ENCODE assay signal across 9 mouse cellular contexts in genomic region chr7:3448737-3449454, GRCm38 (mm10). TPM values are rescaled to one million over a fixed set of nuclear protein-coding genes. Genes with fewer than 3 reads are reported as not detected.
DNase-seq lines count a peak whose midpoint lies in the region; ATAC-seq lines count a peak whose summit lies in the region.
"Had no signal": no experiment of that assay in that cellular context is flagged by ENCODE, and none has a peak within 500 bp of the region (broad histone marks: within the 10 kb centered on the region; RNA-seq: fewer than 3 reads in every experiment).

No protein-coding gene starts in this region.

- H3K27me3 ChIP-seq in hindbrain, embryonic 13.5 days: 0 out of 2 replicates have a peak, but pooled peaks cover 4% of the 10 kb centered on the region

- H3K4me3 ChIP-seq in hindbrain, embryonic 13.5 days: no peak overlapping the region

- no peaks in the 10 kb centered on the region for H3K36me3 ChIP-seq in hindbrain, embryonic 13.5 days

- 21% methylated on average over 15 of the region's 15 CpGs for WGBS in hindbrain, embryonic 13.5 days

- no peaks in the 10 kb centered on the region for H3K4me1 ChIP-seq in hindbrain, embryonic 13.5 days (replicated peaks)

- H3K27ac ChIP-seq in hindbrain, embryonic 13.5 days: no peak overlapping the region

- DNase-seq in MEL-GATA-1-ER (ENCODE audit: extremely low read depth, low read depth): peak; percentile 34
- DNase-seq in c-Kit-positive CD71-positive TER-119-positive erythroid progenitor cells, embryonic 14.5 days (ENCODE audit: low spot score): peak; percentile 32
- DNase-seq in forelimb bud, embryonic 11.5 days (ENCODE audit: low read depth, low spot score): peak; percentile 72
- peak; percentile 54 for DNase-seq in left cerebral cortex, adult 11 months (ENCODE audit: low spot score)
- DNase-seq in right cerebral cortex, postnatal 4 days: peak; percentile 95
- peak; percentile 60 for DNase-seq in yolk sac, embryonic 10.5 days (ENCODE audit: low spot score)

- H3K9me3 ChIP-seq in hindbrain, embryonic 13.5 days: no peaks in the 10 kb centered on the region

- H3K9ac ChIP-seq in hindbrain, embryonic 13.5 days: no peak overlapping the region

- no peak overlapping the region for H3K4me2 ChIP-seq in hindbrain, embryonic 13.5 days

- peak; percentile 76 for ATAC-seq in hindbrain, embryonic 13.5 days (ENCODE audit: low FRiP score)
- peak; percentile 74; the same call in 1 of the 2 replicates for ATAC-seq in megakaryocyte-erythroid progenitor cell, adult 5-6 weeks (replicated peaks; ENCODE audit: low FRiP score, low TSS enrichment, poor library complexity, severe bottlenecking)

RNA-seq across cellular contexts. Expression of gene Cacng6, which starts 24.9 kb away (rescaled TPM):
- polyA plus RNA-seq in hindbrain, embryonic 13.5 days (2015; fragmentation: Nextera tagmentation; extraction: Ambion mirVana): 0.13 and 0.16 TPM in 2 replicates
- total RNA-seq in megakaryocyte-erythroid progenitor cell, adult 5-6 weeks (2014; fragmentation: Nextera tagmentation): not detected in 2 replicates
- total RNA-seq in megakaryocyte-erythroid progenitor cell, adult 5-6 weeks (2017): not detected in 2 replicates

RNA-seq across cellular contexts. Expression of gene Tarm1, which starts 53.5 kb away (rescaled TPM):
- not detected in 2 replicates for polyA plus RNA-seq in hindbrain, embryonic 13.5 days (2015; fragmentation: Nextera tagmentation; extraction: Ambion mirVana)
- 1.2 TPM in 1 of 2 replicates, not detected in the other for total RNA-seq in megakaryocyte-erythroid progenitor cell, adult 5-6 weeks (2014; fragmentation: Nextera tagmentation)
- 0.19 TPM in 1 of 2 replicates, not detected in the other for total RNA-seq in megakaryocyte-erythroid progenitor cell, adult 5-6 weeks (2017)

RNA-seq across cellular contexts. Expression of gene Cacng8, which starts 58.4 kb away (rescaled TPM):
- 12.4 and 12.9 TPM in 2 replicates for polyA plus RNA-seq in hindbrain, embryonic 13.5 days (2015; fragmentation: Nextera tagmentation; extraction: Ambion mirVana)
- not detected in 2 replicates for total RNA-seq in megakaryocyte-erythroid progenitor cell, adult 5-6 weeks (2014; fragmentation: Nextera tagmentation)
- total RNA-seq in megakaryocyte-erythroid progenitor cell, adult 5-6 weeks (2017): not detected in 2 replicates
- polyA plus RNA-seq: liver, embryonic 16.5 days had no signal

Comparison
In these comparisons a context has a peak if more than half of its experiments do, and no peak if none do; other contexts are left out.
1. DNase-seq: peak in every context shown above with its lines; median percentile 95 in right cerebral cortex, postnatal 4 days; 72 in forelimb bud, embryonic 11.5 days; 60 in yolk sac, embryonic 10.5 days; 54 in left cerebral cortex, adult 11 months; 34 in MEL-GATA-1-ER; 32 in c-Kit-positive CD71-positive TER-119-positive erythroid progenitor cells, embryonic 14.5 days.